Mouse (Mus musculus): ENCODE measurements around the gene Prcd.

- no peak for TF ChIP-seq CTCF (IDR thresholded peaks at IDR 0.05; ENCODE audit: low read depth)
- no peak for TF ChIP-seq EP300 (IDR thresholded peaks at IDR 0.05; ENCODE audit: low read depth)
Observed at GRCm38 (mm10) chr11:116706363-116706762, 53.0 kb downstream of the Prcd start.
